Mouse (Mus musculus) liver, embryonic 14.5 days (tissue): ENCODE measurements around the gene Fgfr2.

Experiments
- CTCF ChIP-seq: IDR thresholded peaks from 2 replicates; pipeline ENCODE4 v1.5.1; 2016; ENCODE audit warnings: antibody characterized with exemption, low read depth, control low read depth
- EP300 ChIP-seq: IDR thresholded peaks from 2 replicates; pipeline ENCODE4 v1.6.1; 2016; ENCODE audit warnings: antibody characterized with exemption, low read depth

DNA sequence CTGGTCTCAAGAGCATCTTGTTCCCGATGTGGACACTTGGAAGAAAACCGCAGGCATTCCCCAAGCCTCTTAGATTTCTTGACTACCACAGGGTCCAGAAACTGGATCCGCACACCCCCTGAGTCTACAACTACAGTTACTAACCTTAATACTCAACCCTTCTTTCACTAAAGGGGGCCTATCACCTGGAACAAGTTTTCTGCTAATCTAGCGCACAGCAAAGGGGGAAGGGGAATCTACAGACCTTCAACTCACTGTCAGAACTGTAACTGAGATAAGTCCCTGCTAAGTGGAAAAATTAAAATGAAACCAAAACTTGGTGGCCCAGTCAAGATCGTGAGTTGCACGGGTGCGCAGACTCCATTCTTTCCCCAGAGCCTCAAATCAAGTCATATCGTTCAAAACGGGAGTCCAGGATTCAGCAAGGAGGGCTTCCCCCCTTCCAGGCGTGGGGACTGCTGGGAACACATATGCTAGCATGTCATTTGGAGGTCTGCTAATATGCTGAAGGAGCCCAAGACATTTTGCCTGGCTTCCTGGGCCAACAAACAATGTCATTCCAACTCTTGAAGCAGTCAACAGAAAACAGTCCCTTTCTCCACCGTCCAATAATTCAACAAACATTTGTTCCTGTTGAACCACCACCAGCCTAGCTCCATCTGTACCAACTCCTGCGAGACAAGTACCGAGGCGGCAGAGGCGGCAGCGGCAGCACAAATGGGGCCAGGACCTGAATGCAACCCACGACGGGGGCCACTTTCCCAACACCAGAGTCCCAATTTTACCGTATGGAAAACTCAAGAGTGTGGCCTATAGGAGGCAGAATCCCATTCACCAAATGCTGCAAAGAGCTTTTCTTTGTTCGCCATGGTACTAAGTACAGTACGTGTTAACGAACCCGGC lies 311.2 kb downstream of the Fgfr2 start:
- TF ChIP-seq CTCF (no peak), EP300 (peak; percentile 37)
